Mouse (Mus musculus): Measurements from ENCODE around the gene Aadacl3. TPM values are rescaled to one million over a fixed set of nuclear protein-coding genes. Genes with fewer than 3 reads are reported as not detected.

Gene Aadacl3
- polyA plus RNA-seq (2015; fragmentation: Illumina TruSeq; extraction: RNeasy Lipid Tissue Mini Kit (QIAGEN cat#74804); ENCODE audit: low read depth, low replicate concordance): not detected

DNA sequence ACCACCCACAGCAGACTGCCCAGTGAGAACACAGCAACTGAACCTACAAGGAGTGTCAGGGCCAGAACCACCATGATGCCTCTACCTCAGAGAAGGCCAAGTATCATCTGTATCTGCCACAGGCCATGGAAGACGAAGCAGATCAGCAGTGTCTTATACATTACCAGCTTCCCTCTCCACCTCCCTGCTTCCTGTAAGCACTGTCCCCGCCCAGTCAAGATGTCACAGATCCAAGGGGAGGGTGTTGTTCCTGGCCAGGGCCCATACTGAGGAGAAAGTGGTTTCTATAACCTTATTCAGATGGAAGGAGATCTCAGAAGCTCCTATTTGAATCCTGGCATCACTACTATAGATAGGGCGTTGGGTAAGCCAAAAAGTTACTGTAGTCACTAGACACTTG, at the start of gene Aadacl3:
Aadacl3 (minus strand) TSS at position 101 of the 400 bp plus-strand sequence.

DNA sequence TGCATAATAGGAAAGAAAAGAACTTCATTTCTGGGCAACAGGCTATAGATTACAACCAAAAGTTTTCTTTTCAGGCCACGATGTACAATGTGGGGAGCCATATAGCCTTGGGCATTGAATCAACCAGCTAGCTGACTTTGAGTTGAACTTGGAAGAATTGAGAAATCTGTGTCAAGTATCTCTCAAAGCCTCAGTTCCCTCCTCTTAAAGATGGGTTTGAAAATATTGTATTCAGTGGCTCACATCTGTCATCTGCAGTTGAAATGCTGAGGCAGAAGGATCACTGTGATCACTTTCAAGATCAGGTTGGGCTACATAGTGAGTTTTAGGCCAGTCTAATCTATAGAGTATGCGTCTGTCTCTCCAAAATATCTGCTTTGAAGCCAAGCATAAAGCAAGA, 10.3 kb downstream of the Aadacl3 start, which contains the start of gene Gm9944:
Gm9944 (minus strand) TSS at position 101 of the 400 bp plus-strand sequence.

GRCm38 (mm10) chr4:144438672-144439071, 24.9 kb downstream of the Aadacl3 start, which contains the start of gene 1700012P22Rik:
TSS of gene 1700012P22Rik (minus strand) at chr4:144438772.

DNA sequence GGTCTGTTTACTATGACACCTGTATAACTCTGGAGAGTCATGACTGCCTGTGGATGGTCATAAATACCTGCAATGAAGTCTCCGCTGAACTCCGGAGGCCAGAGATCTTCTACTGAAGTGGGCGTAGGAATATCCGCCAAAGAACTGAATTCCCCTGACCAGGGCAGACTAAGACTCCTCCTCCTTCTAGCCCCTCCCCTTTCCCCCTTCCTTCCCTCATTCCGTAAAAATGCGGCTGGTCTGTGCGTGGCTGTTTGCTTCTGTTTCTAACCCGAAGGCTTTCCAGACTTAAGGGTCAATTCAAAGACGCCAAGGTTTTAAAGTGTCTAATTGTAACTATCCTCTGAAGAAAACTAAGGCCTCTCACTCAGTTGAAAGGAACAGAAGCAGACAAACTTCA, 55.3 kb downstream of the Aadacl3 start, which contains the start of gene Pramef12:
Pramef12 (minus strand) TSS at position 175 of the 400 bp plus-strand sequence.

Other genes with a start within 250 kb of the Aadacl3 start
- not detected for gene Pramel5, start 183.3 kb downstream of the Aadacl3 start, polyA plus RNA-seq (2015; fragmentation: Illumina TruSeq; extraction: RNeasy Lipid Tissue Mini Kit (QIAGEN cat#74804); ENCODE audit: low read depth, low replicate concordance)
- gene Gm13128, start 133.5 kb downstream of the Aadacl3 start, polyA plus RNA-seq (2015; fragmentation: Illumina TruSeq; extraction: RNeasy Lipid Tissue Mini Kit (QIAGEN cat#74804); ENCODE audit: low read depth, low replicate concordance): not detected
- gene Gm13119, start 105.8 kb downstream of the Aadacl3 start, polyA plus RNA-seq (2015; fragmentation: Illumina TruSeq; extraction: RNeasy Lipid Tissue Mini Kit (QIAGEN cat#74804); ENCODE audit: low read depth, low replicate concordance): not detected
- not detected for gene Pramef20, start 85.8 kb downstream of the Aadacl3 start, polyA plus RNA-seq (2015; fragmentation: Illumina TruSeq; extraction: RNeasy Lipid Tissue Mini Kit (QIAGEN cat#74804); ENCODE audit: low read depth, low replicate concordance)
- gene Pramef12, start 55.3 kb downstream of the Aadacl3 start, polyA plus RNA-seq (2015; fragmentation: Illumina TruSeq; extraction: RNeasy Lipid Tissue Mini Kit (QIAGEN cat#74804); ENCODE audit: low read depth, low replicate concordance): not detected
- gene 1700012P22Rik, start 25.0 kb downstream of the Aadacl3 start, polyA plus RNA-seq (2015; fragmentation: Illumina TruSeq; extraction: RNeasy Lipid Tissue Mini Kit (QIAGEN cat#74804); ENCODE audit: low read depth, low replicate concordance): not detected
- not detected for gene Gm9944, start 10.4 kb downstream of the Aadacl3 start, polyA plus RNA-seq (2015; fragmentation: Illumina TruSeq; extraction: RNeasy Lipid Tissue Mini Kit (QIAGEN cat#74804); ENCODE audit: low read depth, low replicate concordance)
- not detected for gene 9430007A20Rik, start 56.1 kb upstream of the Aadacl3 start, polyA plus RNA-seq (2015; fragmentation: Illumina TruSeq; extraction: RNeasy Lipid Tissue Mini Kit (QIAGEN cat#74804); ENCODE audit: low read depth, low replicate concordance)
- not detected for gene Gm13124, start 101.4 kb upstream of the Aadacl3 start, polyA plus RNA-seq (2015; fragmentation: Illumina TruSeq; extraction: RNeasy Lipid Tissue Mini Kit (QIAGEN cat#74804); ENCODE audit: low read depth, low replicate concordance)
- not detected for gene Aadacl4, start 150.0 kb upstream of the Aadacl3 start, polyA plus RNA-seq (2015; fragmentation: Illumina TruSeq; extraction: RNeasy Lipid Tissue Mini Kit (QIAGEN cat#74804); ENCODE audit: low read depth, low replicate concordance)
- not detected for gene Gm436, start 222.6 kb upstream of the Aadacl3 start, polyA plus RNA-seq (2015; fragmentation: Illumina TruSeq; extraction: RNeasy Lipid Tissue Mini Kit (QIAGEN cat#74804); ENCODE audit: low read depth, low replicate concordance)